Mouse (Mus musculus): Measurements from ENCODE around the gene Sgsm2.

DNA sequence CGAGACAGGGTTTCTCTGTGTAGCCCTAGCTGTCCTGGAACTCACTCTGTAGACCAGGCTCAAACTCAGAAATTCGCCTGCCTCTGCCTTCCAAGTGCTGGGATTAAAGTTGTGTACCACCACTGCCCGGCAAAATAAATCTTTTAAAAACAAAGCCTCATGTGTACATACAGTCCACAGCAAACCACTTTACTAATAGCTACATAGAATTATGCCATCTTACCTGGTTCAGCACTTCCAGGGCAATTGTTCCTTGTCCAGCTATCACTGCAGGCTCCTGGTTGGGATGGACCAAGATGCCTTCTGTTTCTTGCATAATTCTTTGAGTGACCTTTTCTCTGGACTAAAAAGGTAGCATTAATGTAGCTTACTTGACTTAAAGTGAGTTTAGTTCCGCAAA is 13.1 kb upstream of the Sgsm2 start:
- TF ChIP-seq POLR2A (IDR thresholded peaks at IDR 0.05; ENCODE audit: borderline replicate concordance, low read depth, low read length) (no peak), CTCF (IDR thresholded peaks at IDR 0.05; ENCODE audit: low read depth, low read length) (no peak)
